Mouse (Mus musculus) liver, embryonic 14.5 days (tissue): ENCODE measurements around the gene Tmem258.

Source experiments
- CTCF ChIP-seq: IDR thresholded peaks from 2 replicates; pipeline ENCODE4 v1.5.1; 2016; ENCODE audit warnings: antibody characterized with exemption, low read depth, control low read depth
- EP300 ChIP-seq: IDR thresholded peaks from 2 replicates; pipeline ENCODE4 v1.6.1; 2016; ENCODE audit warnings: antibody characterized with exemption, low read depth

GRCm38 (mm10) chr19:10170466-10170865 lies 33.3 kb upstream of the Tmem258 start:
- no peak for TF ChIP-seq CTCF
- no peak for TF ChIP-seq EP300
